Mouse (Mus musculus): ENCODE measurements around the gene Ccdc187. TPM values are rescaled to one million over a fixed set of nuclear protein-coding genes. Genes with fewer than 3 reads are reported as not detected.

The Ccdc187 gene
- polyA plus RNA-seq, 1 experiment = not detected

DNA sequence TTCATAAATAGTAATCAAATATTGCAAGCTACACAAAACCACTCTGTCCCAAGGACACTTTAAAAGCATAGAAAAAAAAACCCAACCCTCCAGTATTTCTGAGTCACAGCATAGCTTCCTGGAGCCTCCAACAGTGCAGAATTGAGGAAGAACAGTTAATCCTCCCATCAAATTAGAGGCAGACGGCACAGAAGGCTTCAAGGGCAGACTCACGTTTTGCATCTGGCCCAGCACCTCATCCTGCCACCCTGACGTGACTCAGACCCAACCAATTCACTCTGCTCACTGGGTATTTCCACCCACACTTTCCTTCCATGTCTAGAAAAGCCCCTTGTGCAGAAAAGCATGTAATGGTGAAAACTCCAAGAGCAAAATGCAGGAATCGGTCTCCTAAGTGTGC, 64.1 kb downstream of the Ccdc187 start:
- Histone ChIP-seq H3ac (ENCODE audit: control insufficient read depth, insufficient read length, low read depth) (no peak overlapping the region), H3K36me3 (ENCODE audit: control insufficient read depth, insufficient read depth) (peaks cover 3% of the 10 kb centered on the region), H3K79me2 (ENCODE audit: control insufficient read depth, insufficient read depth) (peaks cover 5% of the 10 kb centered on the region), H3K27me3 (ENCODE audit: control insufficient read depth, insufficient read depth, insufficient read length) (no peaks in the 10 kb centered on the region), H3K79me3 (ENCODE audit: low read depth) (no peaks in the 10 kb centered on the region), H3K4me3 (ENCODE audit: insufficient read depth, poor library complexity, severe bottlenecking) (no peak overlapping the region)
- TF ChIP-seq MAX (IDR thresholded peaks at IDR 0.05) (no peak), USF1 (IDR thresholded peaks at IDR 0.05; ENCODE audit: low read depth) (no peak), MYOD1 (IDR thresholded peaks at IDR 0.05; ENCODE audit: control insufficient read depth, insufficient read length, low read depth) (no peak), CTCF (IDR thresholded peaks at IDR 0.05; ENCODE audit: control insufficient read depth, insufficient read depth, insufficient read length) (no peak), FOSL1 (IDR thresholded peaks at IDR 0.05; ENCODE audit: insufficient read depth, low read length, poor library complexity, severe bottlenecking) (no peak), MYOG (IDR thresholded peaks at IDR 0.05; ENCODE audit: control insufficient read depth, extremely low read depth, insufficient read length) (no peak), CEBPB (IDR thresholded peaks at IDR 0.05; ENCODE audit: low read depth) (no peak)

GRCm38 (mm10) chr2:26227788-26228187, 66.6 kb downstream of the Ccdc187 start:
- TF ChIP-seq CEBPB (IDR thresholded peaks at IDR 0.05; ENCODE audit: low read depth) = no peak
- peak; percentile 57 for TF ChIP-seq CTCF (IDR thresholded peaks at IDR 0.05; ENCODE audit: control insufficient read depth, insufficient read depth, insufficient read length)
- TF ChIP-seq MAX (IDR thresholded peaks at IDR 0.05) = no peak
- TF ChIP-seq MYOD1 (IDR thresholded peaks at IDR 0.05; ENCODE audit: control insufficient read depth, insufficient read length, low read depth) = no peak
- TF ChIP-seq MYOG (IDR thresholded peaks at IDR 0.05; ENCODE audit: control insufficient read depth, extremely low read depth, insufficient read length) = no peak
- no peak overlapping the region for H3K4me3 ChIP-seq (ENCODE audit: insufficient read depth, poor library complexity, severe bottlenecking)
- H3K36me3 ChIP-seq (ENCODE audit: control insufficient read depth, insufficient read depth) = peaks cover 16% of the 10 kb centered on the region

GRCm38 (mm10) chr2:26225242-26225641, 69.1 kb downstream of the Ccdc187 start:
- H3K79me2 ChIP-seq (ENCODE audit: control insufficient read depth, insufficient read depth) = no peaks in the 10 kb centered on the region
- H3K27me3 ChIP-seq (ENCODE audit: control insufficient read depth, insufficient read depth, insufficient read length) = no peaks in the 10 kb centered on the region
- no peak overlapping the region for H3ac ChIP-seq (ENCODE audit: control insufficient read depth, insufficient read length, low read depth)
- no peaks in the 10 kb centered on the region for H3K79me3 ChIP-seq (ENCODE audit: low read depth)
- no peak for TF ChIP-seq FOSL1 (IDR thresholded peaks at IDR 0.05; ENCODE audit: insufficient read depth, low read length, poor library complexity, severe bottlenecking)
- TF ChIP-seq MYOD1 (IDR thresholded peaks at IDR 0.05; ENCODE audit: control insufficient read depth, insufficient read length, low read depth) = no peak
- TF ChIP-seq CTCF (IDR thresholded peaks at IDR 0.05; ENCODE audit: control insufficient read depth, insufficient read depth, insufficient read length) = no peak
- TF ChIP-seq MAX (IDR thresholded peaks at IDR 0.05) = no peak
- TF ChIP-seq CEBPB (IDR thresholded peaks at IDR 0.05; ENCODE audit: low read depth) = no peak
- TF ChIP-seq USF1 (IDR thresholded peaks at IDR 0.05; ENCODE audit: low read depth) = no peak
- TF ChIP-seq MYOG (IDR thresholded peaks at IDR 0.05; ENCODE audit: control insufficient read depth, extremely low read depth, insufficient read length) = no peak
- H3K36me3 ChIP-seq (ENCODE audit: control insufficient read depth, insufficient read depth) = peaks cover 28% of the 10 kb centered on the region
- H3K4me3 ChIP-seq (ENCODE audit: insufficient read depth, poor library complexity, severe bottlenecking) = no peak overlapping the region

More at GRCm38 (mm10) chr2:26227788-26228187, 66.6 kb downstream of the Ccdc187 start:
- no peaks in the 10 kb centered on the region for H3K79me2 ChIP-seq (ENCODE audit: control insufficient read depth, insufficient read depth)
- no peaks in the 10 kb centered on the region for H3K79me3 ChIP-seq (ENCODE audit: low read depth)
- H3K27me3 ChIP-seq (ENCODE audit: control insufficient read depth, insufficient read depth, insufficient read length) = no peaks in the 10 kb centered on the region
- H3ac ChIP-seq (ENCODE audit: control insufficient read depth, insufficient read length, low read depth) = no peak overlapping the region

DNA sequence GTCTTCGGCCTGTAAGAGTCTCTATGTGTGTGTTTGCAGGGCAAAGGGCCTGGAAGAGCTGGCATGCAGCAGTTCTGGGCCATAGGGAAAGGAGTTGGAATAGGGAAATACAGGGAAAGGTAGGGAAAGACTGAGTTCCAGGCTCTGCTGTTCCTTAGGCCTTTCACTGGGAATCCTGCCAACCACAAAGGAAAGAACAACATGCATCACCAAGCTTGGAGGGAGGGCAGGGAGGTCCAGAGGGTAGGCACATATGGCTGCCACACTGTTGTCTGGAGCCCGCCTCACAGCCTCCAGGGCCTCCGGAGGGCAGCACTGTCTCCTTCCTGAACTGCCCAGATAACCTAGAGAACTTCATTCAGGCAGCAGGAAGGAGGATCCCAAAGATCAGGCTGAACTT, 70.4 kb downstream of the Ccdc187 start:
- peaks cover 33% of the 10 kb centered on the region for H3K36me3 ChIP-seq (ENCODE audit: control insufficient read depth, insufficient read depth)
- H3K27me3 ChIP-seq (ENCODE audit: control insufficient read depth, insufficient read depth, insufficient read length) = no peaks in the 10 kb centered on the region
- TF ChIP-seq MAX (IDR thresholded peaks at IDR 0.05) = no peak
- no peak for TF ChIP-seq CEBPB (IDR thresholded peaks at IDR 0.05; ENCODE audit: low read depth)
- TF ChIP-seq MYOD1 (IDR thresholded peaks at IDR 0.05; ENCODE audit: control insufficient read depth, insufficient read length, low read depth) = no peak
- TF ChIP-seq CTCF (IDR thresholded peaks at IDR 0.05; ENCODE audit: control insufficient read depth, insufficient read depth, insufficient read length) = no peak
- no peak for TF ChIP-seq MYOG (IDR thresholded peaks at IDR 0.05; ENCODE audit: control insufficient read depth, extremely low read depth, insufficient read length)
- no peak for TF ChIP-seq USF1 (IDR thresholded peaks at IDR 0.05; ENCODE audit: low read depth)
- no peak for TF ChIP-seq FOSL1 (IDR thresholded peaks at IDR 0.05; ENCODE audit: insufficient read depth, low read length, poor library complexity, severe bottlenecking)

DNA sequence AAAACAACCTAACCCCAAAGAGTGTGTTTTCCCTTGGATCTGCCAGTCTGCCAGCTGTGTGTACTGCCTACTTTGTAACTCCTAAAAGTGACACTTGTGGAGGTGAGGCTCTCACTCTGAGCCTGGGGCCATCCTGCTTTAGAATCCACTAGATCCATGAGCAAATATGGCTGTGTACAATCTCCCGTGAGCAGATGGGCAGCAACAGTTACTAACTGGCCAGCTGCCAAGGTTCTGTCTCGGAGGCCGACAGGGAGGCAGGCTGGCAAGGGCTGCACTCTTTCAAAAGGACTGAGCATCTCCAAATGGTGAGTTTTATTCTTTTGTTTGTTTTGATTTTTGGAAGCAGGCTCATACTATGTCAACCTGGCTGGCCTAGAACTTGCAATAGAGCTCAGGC, 79.8 kb downstream of the Ccdc187 start:
- Histone ChIP-seq H3K4me3 (ENCODE audit: insufficient read depth, poor library complexity, severe bottlenecking) (no peak overlapping the region), H3K27me3 (ENCODE audit: control insufficient read depth, insufficient read depth, insufficient read length) (no peaks in the 10 kb centered on the region), H3ac (ENCODE audit: control insufficient read depth, insufficient read length, low read depth) (no peak overlapping the region), H3K36me3 (ENCODE audit: control insufficient read depth, insufficient read depth) (peaks cover 40% of the 10 kb centered on the region), H3K79me3 (ENCODE audit: low read depth) (no peaks in the 10 kb centered on the region), H3K79me2 (ENCODE audit: control insufficient read depth, insufficient read depth) (no peaks in the 10 kb centered on the region)
- TF ChIP-seq CEBPB (IDR thresholded peaks at IDR 0.05; ENCODE audit: low read depth) (no peak), CTCF (IDR thresholded peaks at IDR 0.05; ENCODE audit: control insufficient read depth, insufficient read depth, insufficient read length) (no peak), MYOG (IDR thresholded peaks at IDR 0.05; ENCODE audit: control insufficient read depth, extremely low read depth, insufficient read length) (no peak), MAX (IDR thresholded peaks at IDR 0.05) (no peak), MYOD1 (IDR thresholded peaks at IDR 0.05; ENCODE audit: control insufficient read depth, insufficient read length, low read depth) (no peak)

More for the DNA sequence above, 70.4 kb downstream of the Ccdc187 start:
- Histone ChIP-seq H3ac (ENCODE audit: control insufficient read depth, insufficient read length, low read depth) (no peak overlapping the region), H3K79me3 (ENCODE audit: low read depth) (no peaks in the 10 kb centered on the region), H3K4me3 (ENCODE audit: insufficient read depth, poor library complexity, severe bottlenecking) (no peak overlapping the region), H3K79me2 (ENCODE audit: control insufficient read depth, insufficient read depth) (no peaks in the 10 kb centered on the region)

DNA sequence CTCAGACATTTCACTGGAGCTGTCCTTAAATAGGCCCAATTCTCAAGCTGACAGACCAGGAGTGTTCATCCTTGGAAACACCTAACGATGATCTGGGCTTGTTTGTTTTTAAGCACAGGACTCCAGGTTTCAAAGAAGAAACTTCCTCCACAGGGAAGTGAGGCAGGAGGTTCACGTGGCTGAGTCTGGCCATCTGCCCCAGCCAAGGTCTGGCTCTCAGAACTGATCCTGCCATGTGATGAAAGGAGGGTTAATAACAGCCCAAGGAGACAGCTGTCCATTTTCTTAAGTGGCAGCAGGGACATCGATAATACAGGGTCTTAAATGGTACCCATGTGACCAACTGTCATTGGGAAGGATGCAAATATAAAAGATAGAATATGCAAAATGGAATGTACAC, 84.8 kb downstream of the Ccdc187 start:
- TF ChIP-seq CEBPB (IDR thresholded peaks at IDR 0.05; ENCODE audit: low read depth) (no peak), MAX (IDR thresholded peaks at IDR 0.05) (no peak), CTCF (IDR thresholded peaks at IDR 0.05; ENCODE audit: control insufficient read depth, insufficient read depth, insufficient read length) (no peak), MYOD1 (IDR thresholded peaks at IDR 0.05; ENCODE audit: control insufficient read depth, insufficient read length, low read depth) (no peak), MYOG (IDR thresholded peaks at IDR 0.05; ENCODE audit: control insufficient read depth, extremely low read depth, insufficient read length) (no peak), USF1 (IDR thresholded peaks at IDR 0.05; ENCODE audit: low read depth) (no peak), FOSL1 (IDR thresholded peaks at IDR 0.05; ENCODE audit: insufficient read depth, low read length, poor library complexity, severe bottlenecking) (no peak)
- Histone ChIP-seq H3K79me2 (ENCODE audit: control insufficient read depth, insufficient read depth) (no peaks in the 10 kb centered on the region), H3K4me3 (ENCODE audit: insufficient read depth, poor library complexity, severe bottlenecking) (no peak overlapping the region)

More for the DNA sequence above, 84.8 kb downstream of the Ccdc187 start:
- no peaks in the 10 kb centered on the region for H3K79me3 ChIP-seq (ENCODE audit: low read depth)
- H3K27me3 ChIP-seq (ENCODE audit: control insufficient read depth, insufficient read depth, insufficient read length) = peaks cover 17% of the 10 kb centered on the region
- no peak overlapping the region for H3ac ChIP-seq (ENCODE audit: control insufficient read depth, insufficient read length, low read depth)
- peaks cover 23% of the 10 kb centered on the region for H3K36me3 ChIP-seq (ENCODE audit: control insufficient read depth, insufficient read depth)

Measured in C2C12 (cell line).